19 mouse cellular contexts compared by ENCODE assay signal in the genomic region with DNA sequence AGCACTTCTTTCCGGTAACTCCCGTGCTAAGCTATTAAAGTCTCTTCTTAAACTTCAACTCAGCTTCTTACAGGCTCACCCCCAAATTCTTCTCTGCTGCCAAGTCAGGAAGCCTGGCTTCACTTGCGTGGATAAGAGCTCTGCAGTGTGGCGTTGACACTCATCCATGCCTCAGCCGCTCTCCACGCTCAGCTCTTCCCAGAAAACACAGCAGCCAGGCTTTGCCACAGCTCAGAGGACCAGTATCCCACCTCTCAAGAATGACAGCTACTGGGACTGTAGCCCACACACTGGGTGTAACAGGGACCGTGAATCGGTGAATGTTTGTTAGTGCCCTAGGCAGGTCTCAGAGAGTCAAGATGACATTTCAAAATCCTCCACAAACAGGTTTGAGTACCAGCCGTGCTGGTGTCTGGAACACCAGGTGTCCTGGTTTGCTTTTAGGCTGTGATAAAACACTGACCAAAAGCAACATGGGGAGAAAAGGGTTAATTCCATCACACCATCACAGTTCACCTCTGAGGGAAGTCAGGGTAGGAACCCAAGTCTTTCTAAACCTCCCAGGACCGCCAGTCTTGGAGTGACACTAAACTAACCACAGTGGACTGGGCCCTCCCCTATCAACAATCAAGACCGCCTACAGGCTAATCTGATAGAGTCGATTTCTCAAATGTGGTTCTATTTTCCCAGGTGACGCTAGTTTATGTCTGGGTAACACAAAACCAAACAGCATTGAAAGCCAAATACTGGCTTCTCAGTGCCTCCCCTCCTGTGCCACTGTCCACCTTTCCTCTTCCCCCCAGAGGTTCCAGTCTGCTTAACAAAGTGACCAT. TPM values are rescaled to one million over a fixed set of nuclear protein-coding genes. Genes with fewer than 3 reads are reported as not detected.
DNase-seq lines count a peak whose midpoint lies in the region; ATAC-seq and TF ChIP-seq lines count a peak whose summit lies in the region.
"Had no signal": no experiment of that assay in that cellular context is flagged by ENCODE, and none has a peak within 500 bp of the region (broad histone marks: within the 10 kb centered on the region; RNA-seq: fewer than 3 reads in every experiment).

No protein-coding gene starts in this region.

- TF ChIP-seq CTCF in layer of hippocampus, adult 2 months (conservative IDR thresholded peaks at IDR 0.05): no peak

- H3K36me3 ChIP-seq in embryonic facial prominence, embryonic 14.5 days (ENCODE audit: control insufficient read depth, insufficient read depth, low read length): no peaks in the 10 kb centered on the region
- peaks cover 3% of the 10 kb centered on the region; the same call in 1 of the 2 replicates for H3K36me3 ChIP-seq in embryonic facial prominence, embryonic 10.5 days (replicated peaks)
- H3K36me3 ChIP-seq in kidney, embryonic 15.5 days: no peaks in the 10 kb centered on the region
- H3K36me3 ChIP-seq: forebrain, embryonic 10.5 days; limb, embryonic 13.5 days; midbrain, embryonic 13.5 days; stomach, embryonic 15.5 days had no signal

- no peak overlapping the region for H3K4me2 ChIP-seq in embryonic facial prominence, embryonic 14.5 days (ENCODE audit: low read depth, low read length)
- no peak overlapping the region for H3K4me2 ChIP-seq in kidney, embryonic 15.5 days
- H3K4me2 ChIP-seq: limb, embryonic 13.5 days; midbrain, embryonic 13.5 days; stomach, embryonic 15.5 days had no signal

- H3K4me1 ChIP-seq in embryonic facial prominence, embryonic 14.5 days (ENCODE audit: control insufficient read depth, insufficient read depth, low read length): 0 out of 2 replicates have a peak, but pooled peaks cover 10% of the 10 kb centered on the region
- H3K4me1 ChIP-seq in embryonic facial prominence, embryonic 10.5 days: peaks cover 32% of the 10 kb centered on the region
- peaks cover 32% of the 10 kb centered on the region for H3K4me1 ChIP-seq in kidney, embryonic 15.5 days
- H3K4me1 ChIP-seq: limb, embryonic 13.5 days; stomach, embryonic 15.5 days had no signal

- no peaks in the 10 kb centered on the region for H3K27me3 ChIP-seq in embryonic facial prominence, embryonic 14.5 days (replicated peaks; ENCODE audit: control insufficient read depth, insufficient read depth, low read length)
- peaks cover 43% of the 10 kb centered on the region for H3K27me3 ChIP-seq in embryonic facial prominence, embryonic 10.5 days (replicated peaks; ENCODE audit: low read depth, poor library complexity, severe bottlenecking)
- peaks cover 10% of the 10 kb centered on the region; the same call in 1 of the 2 replicates for H3K27me3 ChIP-seq in kidney, embryonic 15.5 days
- H3K27me3 ChIP-seq: limb, embryonic 13.5 days; stomach, embryonic 15.5 days had no signal

- DNase-seq in embryonic facial prominence, embryonic 14.5 days (ENCODE audit: low spot score): peak; percentile 42
- no peak for DNase-seq in embryonic facial prominence, embryonic 10.5 days (ENCODE audit: low spot score)
- no peak for DNase-seq in layer of hippocampus, adult 2 months (ENCODE audit: low spot score in 2 of 2)
- DNase-seq in layer of hippocampus, postnatal 14 days (ENCODE audit: low spot score in 2 of 2): no peak
- DNase-seq in right cerebral cortex, postnatal 10 days (ENCODE audit: low spot score in 2 of 2): peak; percentile 55 to 59
- DNase-seq in right cerebral cortex, postnatal 14 days: no peak
- no peak for DNase-seq in kidney, postnatal 4 days
- DNase-seq: adrenal gland, adult 8-10 months; cerebellum, adult 9-11 months; kidney, postnatal 25 days; layer of hippocampus, postnatal 36 days; lung, adult 2 months; thymus, postnatal 14 days had no signal

- 65% methylated on average over 13 of the region's 13 CpGs for WGBS in embryonic facial prominence, embryonic 14.5 days
- 84% methylated on average over 13 of the region's 13 CpGs for WGBS in embryonic facial prominence, embryonic 10.5 days
- WGBS in kidney, embryonic 15.5 days: 70% methylated on average over 13 of the region's 13 CpGs

- H3K9ac ChIP-seq in embryonic facial prominence, embryonic 14.5 days (ENCODE audit: low read depth, low read length): no peak overlapping the region
- no peak overlapping the region for H3K9ac ChIP-seq in kidney, embryonic 15.5 days
- H3K9ac ChIP-seq: limb, embryonic 13.5 days; midbrain, embryonic 13.5 days; stomach, embryonic 15.5 days had no signal

- H3K4me3 ChIP-seq in embryonic facial prominence, embryonic 14.5 days (ENCODE audit: low read depth, low read length): no peak overlapping the region
- H3K4me3 ChIP-seq in embryonic facial prominence, embryonic 10.5 days: no peak overlapping the region
- no peak overlapping the region for H3K4me3 ChIP-seq in layer of hippocampus, adult 2 months
- H3K4me3 ChIP-seq in kidney, embryonic 15.5 days (replicated peaks): no peak overlapping the region
- H3K4me3 ChIP-seq: forebrain, embryonic 10.5 days; limb, embryonic 13.5 days; midbrain, embryonic 13.5 days; stomach, embryonic 15.5 days had no signal

- no peak overlapping the region for H3K27ac ChIP-seq in embryonic facial prominence, embryonic 14.5 days (replicated peaks; ENCODE audit: low read depth, low read length)
- H3K27ac ChIP-seq in embryonic facial prominence, embryonic 10.5 days (replicated peaks): no peak overlapping the region
- H3K27ac ChIP-seq in layer of hippocampus, adult 2 months: peak overlapping the region; percentile 84
- H3K27ac ChIP-seq in kidney, embryonic 15.5 days: no peak overlapping the region
- H3K27ac ChIP-seq: limb, embryonic 13.5 days; midbrain, embryonic 13.5 days; stomach, embryonic 15.5 days had no signal

- no peak for ATAC-seq in embryonic facial prominence, embryonic 14.5 days (ENCODE audit: low read depth)
- ATAC-seq in kidney, embryonic 15.5 days (replicated peaks; ENCODE audit: low FRiP score): no peak
- ATAC-seq: intestine, embryonic 16.5 days; midbrain, embryonic 13.5 days had no signal

- no peaks in the 10 kb centered on the region for H3K9me3 ChIP-seq in embryonic facial prominence, embryonic 14.5 days (ENCODE audit: control insufficient read depth, low read length)
- H3K9me3 ChIP-seq in embryonic facial prominence, embryonic 10.5 days: 0 out of 2 replicates have a peak, but pooled peaks cover 3% of the 10 kb centered on the region
- H3K9me3 ChIP-seq in kidney, embryonic 15.5 days (replicated peaks): no peaks in the 10 kb centered on the region
- H3K9me3 ChIP-seq: limb, embryonic 13.5 days; midbrain, embryonic 13.5 days; stomach, embryonic 15.5 days had no signal

RNA-seq across cellular contexts. Expression of a gene that starts 31.5 kb away (rescaled TPM):
- 1.2 and 1.8 TPM in 2 replicates for polyA plus RNA-seq in embryonic facial prominence, embryonic 14.5 days (2014; fragmentation: Nextera tagmentation; extraction: Ambion mirVana)
- 0.10 and 0.40 TPM in 2 replicates for polyA plus RNA-seq in embryonic facial prominence, embryonic 10.5 days (2016; fragmentation: Nextera tagmentation; extraction: Ambion mirVana)
- 10 to 100 TPM; 94.6 to 99.3 TPM for total RNA-seq in layer of hippocampus, adult 2 months (2021)
- 10 to 100 TPM; 58.3 to 59.2 TPM for total RNA-seq in layer of hippocampus, postnatal 14 days (2021)
- 0.28 and 0.65 TPM in 2 replicates for polyA plus RNA-seq in kidney, embryonic 15.5 days (2015; fragmentation: Nextera tagmentation; extraction: Ambion mirVana)

Comparison
In these comparisons a context has a peak if more than half of its experiments do, and no peak if none do; other contexts are left out.
1. DNase-seq: peak in embryonic facial prominence, embryonic 14.5 days (single experiment) and right cerebral cortex, postnatal 10 days (2 of 2); none in embryonic facial prominence, embryonic 10.5 days (single experiment), layer of hippocampus, adult 2 months (0 of 2), layer of hippocampus, postnatal 14 days (0 of 2), right cerebral cortex, postnatal 14 days (single experiment) and kidney, postnatal 4 days (0 of 2).